Mouse (Mus musculus) mouse trophoblast stem cell (cell line): ENCODE data around the gene Saa3.
"Not testable (repeated sequence)": the region's sequence is repeated elsewhere in the genome, so short reads cannot be mapped to it uniquely, and the experiment has no call there.

Experiments used
- in situ Hi-C, 2 experiments: fragments of 300-500 bp; cut with MseI, MboI; formaldehyde crosslinking; loops; 2 replicates in 1 of 2; 3 replicates in 1 of 2; pipeline ENCODE4 v1.15.1; 2025

Gene Saa3

GRCm38 (mm10) chr7:46715600-46715999 is at the start of gene Saa3:
Gene Saa3 (minus strand): TSS chr7:46715700.
- in situ Hi-C loops = no loop called here

- in situ Hi-C loops = no loop called here
Measured at GRCm38 (mm10) chr7:46764672-46765071, 49.2 kb upstream of the Saa3 start.

GRCm38 (mm10) chr7:46762601-46763000 is 47.1 kb upstream of the Saa3 start:
- in situ Hi-C loops = no loop called here

GRCm38 (mm10) chr7:46761049-46761795 is 45.7 kb upstream of the Saa3 start:
- in situ Hi-C loops = no loop called here

- in situ Hi-C loops = no loop called here
Measured at GRCm38 (mm10) chr7:46751490-46751889, 36.0 kb upstream of the Saa3 start, which contains the start of gene Saa2. Gene Saa2 (plus strand): TSS chr7:46751790.

- in situ Hi-C loops = no loop called here
Measured at GRCm38 (mm10) chr7:46748459-46748858, 33.0 kb upstream of the Saa3 start.

- in situ Hi-C loops = no loop called here
Measured at GRCm38 (mm10) chr7:46746381-46746780, 30.9 kb upstream of the Saa3 start.

- in situ Hi-C loops = no loop called here
Measured at GRCm38 (mm10) chr7:46745816-46746215, 30.3 kb upstream of the Saa3 start.

GRCm38 (mm10) chr7:46742880-46743279 is 27.4 kb upstream of the Saa3 start, which contains the start of gene Saa1:
Gene Saa1 (minus strand): TSS chr7:46742980.
- in situ Hi-C loops = not testable (repeated sequence)

- in situ Hi-C loops = not testable (repeated sequence)
Measured at GRCm38 (mm10) chr7:46740041-46740440, 24.5 kb upstream of the Saa3 start.

GRCm38 (mm10) chr7:46738561-46739460 is 23.3 kb upstream of the Saa3 start:
- in situ Hi-C loops = no loop called here

- in situ Hi-C loops = no loop called here
Measured at GRCm38 (mm10) chr7:46734983-46735382, 19.5 kb upstream of the Saa3 start.

- in situ Hi-C loops = no loop called here
Measured at GRCm38 (mm10) chr7:46732458-46732857, 17.0 kb upstream of the Saa3 start, which contains the start of gene Saa4. Gene Saa4 (minus strand): TSS chr7:46732603.

- in situ Hi-C loops = no loop called here
Measured at GRCm38 (mm10) chr7:46727584-46727983, 12.1 kb upstream of the Saa3 start.

GRCm38 (mm10) chr7:46724396-46724795 is 8.9 kb upstream of the Saa3 start:
- in situ Hi-C loops = no loop called here

GRCm38 (mm10) chr7:46723849-46724248 is 8.3 kb upstream of the Saa3 start:
- in situ Hi-C loops = no loop called here

GRCm38 (mm10) chr7:46723354-46723753 is 7.9 kb upstream of the Saa3 start:
- in situ Hi-C loops = no loop called here

GRCm38 (mm10) chr7:46720460-46720859 is 5.0 kb upstream of the Saa3 start:
- in situ Hi-C loops = no loop called here

- in situ Hi-C loops = no loop called here
Measured at GRCm38 (mm10) chr7:46719526-46719925, 4.0 kb upstream of the Saa3 start.

GRCm38 (mm10) chr7:46718591-46719270 is 3.2 kb upstream of the Saa3 start:
- in situ Hi-C loops = no loop called here

- in situ Hi-C loops = no loop called here
Measured at GRCm38 (mm10) chr7:46716897-46717296, 1.4 kb upstream of the Saa3 start.

GRCm38 (mm10) chr7:46714518-46714917 is 982 bp downstream of the Saa3 start:
- in situ Hi-C loops = loop anchor here in 1 of 2 experiments (5.0 kb wide), 1 partner anchor 58 kb away; no protein-coding TSS in a partner anchor
